9 mouse cellular contexts compared by ENCODE assay signal in the genomic region with DNA sequence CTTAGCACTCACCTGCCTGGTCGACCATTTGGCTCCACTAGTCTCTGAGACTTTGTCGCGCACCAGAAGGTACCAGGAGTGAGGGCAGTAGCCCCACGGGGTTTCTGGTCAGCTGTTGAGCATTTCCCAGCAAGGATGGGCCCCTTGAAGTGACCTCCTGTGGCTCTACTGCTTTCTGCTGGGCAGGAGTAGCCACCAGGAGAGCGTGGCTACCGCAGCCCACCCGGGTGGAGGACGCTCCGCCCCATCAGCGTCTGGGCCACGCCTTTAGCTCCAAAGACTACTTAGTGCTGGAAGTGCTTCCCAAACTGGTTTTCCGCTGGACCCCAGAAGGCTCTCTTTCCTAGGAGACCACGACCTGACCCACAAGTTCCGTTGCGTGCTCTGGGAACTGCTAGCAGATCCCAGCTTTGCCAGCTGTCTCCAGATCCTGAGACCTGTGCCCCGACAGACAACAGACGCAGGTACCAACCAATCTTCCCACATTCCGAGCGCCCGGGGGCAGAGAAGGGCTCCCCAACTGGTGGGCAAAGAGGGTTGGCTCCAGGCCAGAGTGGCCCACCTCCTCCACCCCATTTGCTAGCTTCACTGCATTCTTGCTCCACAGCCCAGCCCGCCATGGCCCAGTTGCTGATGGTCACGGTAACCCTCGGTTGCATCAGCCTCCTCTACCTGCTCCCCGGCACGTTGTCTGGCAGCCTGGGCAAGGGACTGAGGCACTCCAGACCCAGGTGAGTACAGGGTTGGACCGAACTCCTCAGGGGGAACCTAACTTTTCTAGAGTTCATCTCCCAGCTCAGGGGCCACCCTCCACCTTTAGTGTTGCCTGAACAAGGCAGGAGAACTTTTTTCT. TPM values are rescaled to one million over a fixed set of nuclear protein-coding genes. Genes with fewer than 3 reads are reported as not detected.
DNase-seq lines count a peak whose midpoint lies in the region; ATAC-seq and TF ChIP-seq lines count a peak whose summit lies in the region.
"Had no signal": no experiment of that assay in that cellular context is flagged by ENCODE, and none has a peak within 500 bp of the region (broad histone marks: within the 10 kb centered on the region; RNA-seq: fewer than 3 reads in every experiment).

A gene (plus strand): TSS at position 51 of the 853 bp plus-strand sequence.

- H3K4me3 ChIP-seq in E14TG2a.4 (replicated peaks; ENCODE audit: low read length): peak within 1 kb of the TSS; percentile 82
- no peak within 1 kb of the TSS for H3K4me3 ChIP-seq in forebrain, postnatal 0 days (ENCODE audit: low read depth, low read length)
- peak within 1 kb of the TSS; percentile 56 for H3K4me3 ChIP-seq in liver, embryonic 13.5 days (replicated peaks)

- no peaks in the 10 kb centered on the region for H3K9me3 ChIP-seq in E14TG2a.4 (ENCODE audit: low read length)
- no peaks in the 10 kb centered on the region for H3K9me3 ChIP-seq in forebrain, postnatal 0 days (ENCODE audit: low read length)
- H3K9me3 ChIP-seq in liver, embryonic 13.5 days (replicated peaks): no peaks in the 10 kb centered on the region

- H3K4me2 ChIP-seq in forebrain, postnatal 0 days (ENCODE audit: low read depth): 0 out of 2 replicates have a peak within 1 kb of the TSS, but pooled peaks have one; percentile 13
- peak within 1 kb of the TSS; percentile 67 for H3K4me2 ChIP-seq in liver, embryonic 13.5 days

- H3K27ac ChIP-seq in forebrain, postnatal 0 days (ENCODE audit: low read depth, low read length): no peak within 1 kb of the TSS
- no peak within 1 kb of the TSS for H3K27ac ChIP-seq in liver, embryonic 13.5 days

- peaks cover 25% of the 10 kb centered on the region for H3K4me1 ChIP-seq in E14TG2a.4 (replicated peaks; ENCODE audit: low read depth, low read length)
- H3K4me1 ChIP-seq in forebrain, postnatal 0 days (ENCODE audit: insufficient read depth): no peaks in the 10 kb centered on the region
- peaks cover 31% of the 10 kb centered on the region for H3K4me1 ChIP-seq in liver, embryonic 13.5 days (replicated peaks)

- 9% methylated on average over 26 of the region's 26 CpGs for WGBS in forebrain, postnatal 0 days
- 8% methylated on average over 26 of the region's 26 CpGs for WGBS in liver, embryonic 13.5 days (ENCODE audit: insufficient replicate concordance)

- TF ChIP-seq CTCF in E14TG2a.4 (conservative IDR thresholded peaks at IDR 0.05; ENCODE audit: low read length): no peak
- no peak for TF ChIP-seq CTCF in forebrain, postnatal 0 days (IDR thresholded peaks at IDR 0.05; ENCODE audit: low read depth)

- ATAC-seq in forebrain, postnatal 0 days: no peak
- ATAC-seq in liver, embryonic 13.5 days (ENCODE audit: low read depth): peak; percentile 37; the same call in 1 of the 2 replicates

- H3K27me3 ChIP-seq in E14TG2a.4 (ENCODE audit: insufficient read depth, low read length): peaks cover 23% of the 10 kb centered on the region
- H3K27me3 ChIP-seq in forebrain, postnatal 0 days (ENCODE audit: insufficient read depth, low read length): peaks cover 6% of the 10 kb centered on the region; the same call in 1 of the 2 replicates
- H3K27me3 ChIP-seq in liver, embryonic 13.5 days: peaks cover 23% of the 10 kb centered on the region

- no peak within 1 kb of the TSS for H3K9ac ChIP-seq in forebrain, postnatal 0 days
- peak within 1 kb of the TSS; percentile 69 for H3K9ac ChIP-seq in liver, embryonic 13.5 days

- no peaks in the 10 kb centered on the region for H3K36me3 ChIP-seq in E14TG2a.4 (ENCODE audit: insufficient read depth, low read length)
- H3K36me3 ChIP-seq in forebrain, postnatal 0 days (ENCODE audit: insufficient read depth): no peaks in the 10 kb centered on the region
- H3K36me3 ChIP-seq in liver, embryonic 13.5 days: no peaks in the 10 kb centered on the region

- peak; percentile 79 for DNase-seq in heart, adult 11 months
- no peak for DNase-seq in heart, adult 18-20 months
- DNase-seq in forebrain, postnatal 0 days: no peak
- peak; percentile 28 for DNase-seq in liver, embryonic 13.5 days
- no peak for DNase-seq in left cerebral cortex, postnatal 10 days (ENCODE audit: extremely low spot score in 1 of 2, low spot score in 2 of 2)
- no peak for DNase-seq in left cerebral cortex, adult 8-10 months (ENCODE audit: low spot score in 2 of 2)
- no peak for DNase-seq in layer of hippocampus, postnatal 36 days

- intact Hi-C loops in left cerebral cortex, postnatal 10 days (cut with DNase I): no loop called here

RNA-seq across cellular contexts. Expression of the gene that starts here (rescaled TPM):
- not detected for total RNA-seq in heart, adult 18-20 months (2021)
- not detected in 2 replicates for total RNA-seq in forebrain, postnatal 0 days (2014; rRNA removed)
- not detected in 2 replicates for polyA plus RNA-seq in forebrain, postnatal 0 days (2015; fragmentation: Nextera tagmentation; extraction: Ambion mirVana)
- polyA plus RNA-seq in liver, embryonic 13.5 days (2015; fragmentation: Nextera tagmentation; extraction: Ambion mirVana): 1.4 and 2.4 TPM in 2 replicates
- not detected for total RNA-seq in left cerebral cortex, postnatal 10 days (2021)
- not detected for total RNA-seq in left cerebral cortex, adult 8-10 months (2022)
- total RNA-seq in layer of hippocampus, postnatal 36 days (2021): not detected
- polyA plus RNA-seq: brain, embryonic 14.5 days had no signal

Comparison
In these comparisons a context has a peak if more than half of its experiments do, and no peak if none do; other contexts are left out.
1. DNase-seq: peak in heart, adult 11 months (single experiment) and liver, embryonic 13.5 days (single experiment); none in heart, adult 18-20 months (0 of 2), forebrain, postnatal 0 days (single experiment), left cerebral cortex, postnatal 10 days (0 of 2), left cerebral cortex, adult 8-10 months (0 of 2) and layer of hippocampus, postnatal 36 days (0 of 2).